Mouse (Mus musculus) E14TG2a.4 (cell line): ENCODE data around the gene Wdr93.

Source experiments
- CTCF ChIP-seq: conservative IDR thresholded peaks from 2 replicates; pipeline ENCODE4 v1.5.1; 2014; ENCODE audit warnings: low read length
- POU5F1 ChIP-seq: IDR thresholded peaks from 2 replicates; pipeline ENCODE4 v1.6.1; 2014; ENCODE audit warnings: low read length, borderline replicate concordance

GRCm38 (mm10) chr7:79781826-79782515 lies 39.0 kb downstream of the Wdr93 start:
- TF ChIP-seq CTCF (no peak), POU5F1 (no peak)
